Mouse (Mus musculus): Measurements from ENCODE around the gene Cyb5r2. TPM values are rescaled to one million over a fixed set of nuclear protein-coding genes. Genes with fewer than 3 reads are reported as not detected.

Gene Cyb5r2
- total RNA-seq, 1 experiment, result 0.62 TPM

- DNase-seq (ENCODE audit: low read depth, low spot score), result no peak
- in situ Hi-C loops (cut with MboI; ENCODE audit: low sequenced_read_pairs in 2 of 2, unreplicated experiment in 2 of 2), result no loop called here
- H3K4me3 ChIP-seq (ENCODE audit: insufficient read depth in 1 of 2, low read depth in 1 of 2, low read length in 2 of 2, poor library complexity in 1 of 2, severe bottlenecking in 1 of 2), result no peak overlapping the region
- H3K9ac ChIP-seq (ENCODE audit: insufficient read depth, low read depth, low read length, poor library complexity, severe bottlenecking), result no peak overlapping the region
- H3K9me3 ChIP-seq (ENCODE audit: control insufficient read depth, insufficient read depth, low read depth, low read length), result no peaks in the 10 kb centered on the region
- H3K36me3 ChIP-seq (ENCODE audit: control insufficient read depth, insufficient read depth, low read length, poor library complexity, severe bottlenecking), result no peaks in the 10 kb centered on the region
- no peak for TF ChIP-seq ZNF384 (IDR thresholded peaks at IDR 0.05; ENCODE audit: low read depth, low read length)
- H3K27ac ChIP-seq (ENCODE audit: insufficient read depth, low read depth, low read length, poor library complexity, severe bottlenecking), result no peak overlapping the region
- H3K4me1 ChIP-seq (ENCODE audit: control insufficient read depth in 2 of 2, insufficient read depth in 2 of 2, low read length in 2 of 2, poor library complexity in 1 of 2), result peaks cover 4 to 12% of the 10 kb centered on the region in 2 experiments; a peak in 2 of 4 replicates
These were observed 1.9 kb downstream of the Cyb5r2 start for GRCm38 (mm10) chr7:107755905-107756304.

- Histone ChIP-seq H3K4me3 (ENCODE audit: insufficient read depth in 1 of 2, low read depth in 1 of 2, low read length in 2 of 2, poor library complexity in 1 of 2, severe bottlenecking in 1 of 2) (no peak overlapping the region), H3K36me3 (ENCODE audit: control insufficient read depth, insufficient read depth, low read length, poor library complexity, severe bottlenecking) (no peaks in the 10 kb centered on the region), H3K4me1 (ENCODE audit: control insufficient read depth in 2 of 2, insufficient read depth in 2 of 2, low read length in 2 of 2, poor library complexity in 1 of 2) (peaks cover 0 to 10% of the 10 kb centered on the region in 2 experiments; a peak in 2 of 4 replicates), H3K9me3 (ENCODE audit: control insufficient read depth, insufficient read depth, low read depth, low read length) (no peaks in the 10 kb centered on the region), H3K9ac (ENCODE audit: insufficient read depth, low read depth, low read length, poor library complexity, severe bottlenecking) (no peak overlapping the region), H3K27ac (ENCODE audit: insufficient read depth, low read depth, low read length, poor library complexity, severe bottlenecking) (no peak overlapping the region)
- no peak for DNase-seq (ENCODE audit: low read depth, low spot score)
- TF ChIP-seq ZNF384 (IDR thresholded peaks at IDR 0.05; ENCODE audit: low read depth, low read length) (no peak), HCFC1 (IDR thresholded peaks at IDR 0.05; ENCODE audit: borderline replicate concordance, insufficient read depth, low read length) (no peak), CHD2 (IDR thresholded peaks at IDR 0.05; ENCODE audit: low read depth, low read length) (no peak), MAFK (IDR thresholded peaks at IDR 0.05; ENCODE audit: insufficient read depth, low read depth, low read length) (peak; percentile 61; the same call in 1 of the 2 replicates), ZC3H11A (IDR thresholded peaks at IDR 0.05; ENCODE audit: borderline replicate concordance, low read depth, low read length) (no peak)
- in situ Hi-C loops (cut with MboI; ENCODE audit: low sequenced_read_pairs in 2 of 2, unreplicated experiment in 2 of 2), result no loop called here
These were observed 5.8 kb downstream of the Cyb5r2 start for GRCm38 (mm10) chr7:107752031-107752520.

GRCm38 (mm10) chr7:107749721-107750120, 8.1 kb downstream of the Cyb5r2 start:
- no peak overlapping the region for H3K4me3 ChIP-seq (ENCODE audit: insufficient read depth in 1 of 2, low read depth in 1 of 2, low read length in 2 of 2, poor library complexity in 1 of 2, severe bottlenecking in 1 of 2)
- H3K27ac ChIP-seq (ENCODE audit: insufficient read depth, low read depth, low read length, poor library complexity, severe bottlenecking), result no peak overlapping the region
- no peaks in the 10 kb centered on the region for H3K36me3 ChIP-seq (ENCODE audit: control insufficient read depth, insufficient read depth, low read length, poor library complexity, severe bottlenecking)
- no peak for TF ChIP-seq MAFK (IDR thresholded peaks at IDR 0.05; ENCODE audit: insufficient read depth, low read depth, low read length)
- TF ChIP-seq ZNF384 (IDR thresholded peaks at IDR 0.05; ENCODE audit: low read depth, low read length), result no peak
- TF ChIP-seq ZC3H11A (IDR thresholded peaks at IDR 0.05; ENCODE audit: borderline replicate concordance, low read depth, low read length), result no peak
- no peak for TF ChIP-seq HCFC1 (IDR thresholded peaks at IDR 0.05; ENCODE audit: borderline replicate concordance, insufficient read depth, low read length)
- no peak for TF ChIP-seq CHD2 (IDR thresholded peaks at IDR 0.05; ENCODE audit: low read depth, low read length)
- no peaks in the 10 kb centered on the region for H3K9me3 ChIP-seq (ENCODE audit: control insufficient read depth, insufficient read depth, low read depth, low read length)
- peaks cover 0 to 10% of the 10 kb centered on the region in 2 experiments; a peak in 2 of 4 replicates for H3K4me1 ChIP-seq (ENCODE audit: control insufficient read depth in 2 of 2, insufficient read depth in 2 of 2, low read length in 2 of 2, poor library complexity in 1 of 2)
- no peak overlapping the region for H3K9ac ChIP-seq (ENCODE audit: insufficient read depth, low read depth, low read length, poor library complexity, severe bottlenecking)
- no peak for DNase-seq (ENCODE audit: low read depth, low spot score)
- in situ Hi-C loops (cut with MboI; ENCODE audit: low sequenced_read_pairs in 2 of 2, unreplicated experiment in 2 of 2), result loop anchor here in 1 of 2 experiments (25.0 kb wide), 1 partner anchor 537 kb away; the partner anchor contains the start of gene Rbmxl2

- TF ChIP-seq HCFC1 (IDR thresholded peaks at IDR 0.05; ENCODE audit: borderline replicate concordance, insufficient read depth, low read length), result no peak
- peak; percentile 55; the same call in 1 of the 2 replicates for TF ChIP-seq ZC3H11A (IDR thresholded peaks at IDR 0.05; ENCODE audit: borderline replicate concordance, low read depth, low read length)
- no peak for TF ChIP-seq ZNF384 (IDR thresholded peaks at IDR 0.05; ENCODE audit: low read depth, low read length)
- TF ChIP-seq CHD2 (IDR thresholded peaks at IDR 0.05; ENCODE audit: low read depth, low read length), result no peak
- TF ChIP-seq MAFK (IDR thresholded peaks at IDR 0.05; ENCODE audit: insufficient read depth, low read depth, low read length), result no peak
- DNase-seq (ENCODE audit: low read depth, low spot score), result peak; percentile 69
- H3K4me3 ChIP-seq (ENCODE audit: insufficient read depth in 1 of 2, low read depth in 1 of 2, low read length in 2 of 2, poor library complexity in 1 of 2, severe bottlenecking in 1 of 2), result no peak overlapping the region
- no peaks in the 10 kb centered on the region for H3K36me3 ChIP-seq (ENCODE audit: control insufficient read depth, insufficient read depth, low read length, poor library complexity, severe bottlenecking)
- H3K4me1 ChIP-seq (ENCODE audit: control insufficient read depth in 2 of 2, insufficient read depth in 2 of 2, low read length in 2 of 2, poor library complexity in 1 of 2), result peaks cover 0 to 10% of the 10 kb centered on the region in 2 experiments; a peak in 2 of 4 replicates
- no peaks in the 10 kb centered on the region for H3K9me3 ChIP-seq (ENCODE audit: control insufficient read depth, insufficient read depth, low read depth, low read length)
- no peak overlapping the region for H3K9ac ChIP-seq (ENCODE audit: insufficient read depth, low read depth, low read length, poor library complexity, severe bottlenecking)
- in situ Hi-C loops (cut with MboI; ENCODE audit: low sequenced_read_pairs in 2 of 2, unreplicated experiment in 2 of 2), result loop anchor here in 1 of 2 experiments (25.0 kb wide), 1 partner anchor 537 kb away; the partner anchor contains the start of gene Rbmxl2
- no peak overlapping the region for H3K27ac ChIP-seq (ENCODE audit: insufficient read depth, low read depth, low read length, poor library complexity, severe bottlenecking)
These were observed 8.6 kb downstream of the Cyb5r2 start for GRCm38 (mm10) chr7:107749270-107749669.

Measured in ES-E14 (cell line).